Mouse (Mus musculus) forebrain, embryonic 11.5 days (tissue): ENCODE results near the gene Foxr1. TPM values are rescaled to one million over a fixed set of nuclear protein-coding genes. Genes with fewer than 3 reads are reported as not detected.

Source experiments
- ATAC-seq: fragments of 200-750 bp; cut with Nextera tagmentation; replicated peaks from 2 replicates; pipeline ENCODE4 v1.8.0; 2017; ENCODE audit warnings: moderate TSS enrichment; ENCODE audit not compliant: low FRiP score
- DNase-seq: peaks from one replicate; pipeline ENCODE4 v3.0.0-alpha.2; 2017; ENCODE audit warnings: low spot score
- H3K27ac ChIP-seq: fragments of 300-500 bp; sonication (generic); 2 replicates; pipeline ENCODE4 v1.5.1; 2014; ENCODE audit warnings: low read depth, low read length
- H3K27me3 ChIP-seq: fragments of 300-500 bp; sonication (generic); 2 replicates; pipeline ENCODE4 v1.6.1; 2014; ENCODE audit warnings: mild to moderate bottlenecking, low read length, mixed read lengths; ENCODE audit not compliant: control insufficient read depth, insufficient read depth
- H3K36me3 ChIP-seq: fragments of 300-500 bp; sonication (generic); 2 replicates; pipeline ENCODE4 v1.6.1; 2014; ENCODE audit warnings: mild to moderate bottlenecking, low read length, moderate library complexity, mixed read lengths; ENCODE audit not compliant: control insufficient read depth, insufficient read depth
- H3K4me1 ChIP-seq: fragments of 300-500 bp; sonication (generic); replicated peaks from 2 replicates; pipeline ENCODE4 v1.6.1; 2014; ENCODE audit warnings: low read length, mixed read lengths; ENCODE audit not compliant: control insufficient read depth, insufficient read depth
- H3K4me2 ChIP-seq: fragments of 300-500 bp; sonication (generic); 2 replicates; pipeline ENCODE4 v1.6.1; 2014; ENCODE audit warnings: low read depth, mild to moderate bottlenecking, low read length, moderate library complexity, mixed read lengths; ENCODE audit not compliant: severe bottlenecking
- H3K4me3 ChIP-seq: fragments of 300-500 bp; sonication (generic); 2 replicates; pipeline ENCODE4 v1.5.1; 2014; ENCODE audit warnings: low read depth, low read length
- H3K9ac ChIP-seq: fragments of 300-500 bp; sonication (generic); 2 replicates; pipeline ENCODE4 v1.6.1; 2014; ENCODE audit warnings: low read length
- H3K9me3 ChIP-seq: fragments of 300-500 bp; sonication (generic); 2 replicates; pipeline ENCODE4 v1.6.1; 2016; ENCODE audit warnings: low read length, mixed read lengths; ENCODE audit not compliant: control insufficient read depth
- WGBS: fragments of 180-500 bp; shearing (Covaris S2); extraction: QIAGEN DNeasy Blood & Tissue Kit; methylation state at CpG from one replicate; pipeline ENCODE4 v1.1.7; 2014; 5-methylcytosine and 5-hydroxymethylcytosine counted together
- polyA plus RNA-seq: library from polyadenylated mRNA; unstranded; fragments of >200 nt; fragmentation: Nextera tagmentation; extraction: Ambion mirVana; gene quantifications from 2 replicates; pipeline ENCODE4 v1.2.1, GENCODE M21; 2014

Foxr1 gene
- polyA plus RNA-seq, 1 experiment from 2014 or later: not detected

- peak; percentile 68 for ATAC-seq
Observed at GRCm38 (mm10) chr9:44478959-44479605, 38.1 kb upstream of the Foxr1 start.

GRCm38 (mm10) chr9:44478229-44478921 lies 37.4 kb upstream of the Foxr1 start:
- Histone ChIP-seq H3K27me3 (no peaks in the 10 kb centered on the region), H3K9me3 (no peaks in the 10 kb centered on the region), H3K4me2 (peak overlapping the region; percentile 99), H3K4me3 (peak overlapping the region; percentile 65), H3K4me1 (peaks cover 7% of the 10 kb centered on the region; the same call in 1 of the 2 replicates), H3K36me3 (no peaks in the 10 kb centered on the region), H3K27ac (peak overlapping the region; percentile 97), H3K9ac (peak overlapping the region; percentile 80)
- DNase-seq: peak; percentile 92
- WGBS: 1% methylated on average over 21 of the region's 27 CpGs
- peak; percentile 66 for ATAC-seq

More at GRCm38 (mm10) chr9:44478959-44479605, 38.1 kb upstream of the Foxr1 start:
- H3K9me3 ChIP-seq: no peaks in the 10 kb centered on the region
- H3K4me1 ChIP-seq: peaks cover 10% of the 10 kb centered on the region; the same call in 1 of the 2 replicates
- WGBS: 1% methylated on average over 29 of the region's 29 CpGs
- peak overlapping the region; percentile 65 for H3K4me3 ChIP-seq
- H3K27ac ChIP-seq: peak overlapping the region; percentile 97
- H3K27me3 ChIP-seq: no peaks in the 10 kb centered on the region
- no peak for DNase-seq
- H3K36me3 ChIP-seq: no peaks in the 10 kb centered on the region
- peak overlapping the region; percentile 80 for H3K9ac ChIP-seq
- H3K4me2 ChIP-seq: peak overlapping the region; percentile 99

- peak overlapping the region; percentile 99 for H3K4me2 ChIP-seq
- peak overlapping the region; percentile 97; the same call in 1 of the 2 replicates for H3K27ac ChIP-seq
- DNase-seq (no peak), ATAC-seq (no peak; the same call in 1 of the 2 replicates)
- peaks cover 7% of the 10 kb centered on the region; the same call in 1 of the 2 replicates for H3K4me1 ChIP-seq
- H3K27me3 ChIP-seq: no peaks in the 10 kb centered on the region
- 7% methylated on average over 24 of the region's 24 CpGs for WGBS
- H3K9ac ChIP-seq: peak overlapping the region; percentile 51
- no peaks in the 10 kb centered on the region for H3K9me3 ChIP-seq
- H3K36me3 ChIP-seq: no peaks in the 10 kb centered on the region
- H3K4me3 ChIP-seq: peak overlapping the region; percentile 65
Observed at GRCm38 (mm10) chr9:44477339-44478228, 36.6 kb upstream of the Foxr1 start.

GRCm38 (mm10) chr9:44475936-44476335 lies 35.0 kb upstream of the Foxr1 start:
- no peaks in the 10 kb centered on the region for H3K9me3 ChIP-seq
- no peaks in the 10 kb centered on the region for H3K36me3 ChIP-seq
- peaks cover 7% of the 10 kb centered on the region; the same call in 1 of the 2 replicates for H3K4me1 ChIP-seq
- no peaks in the 10 kb centered on the region for H3K27me3 ChIP-seq
- H3K4me3 ChIP-seq: no peak overlapping the region
- ATAC-seq (no peak), DNase-seq (no peak)
- no peak overlapping the region for H3K4me2 ChIP-seq
- 85% methylated on average over 3 of the region's 3 CpGs for WGBS
- H3K9ac ChIP-seq: no peak overlapping the region
- no peak overlapping the region for H3K27ac ChIP-seq

GRCm38 (mm10) chr9:44474327-44474726 lies 33.4 kb upstream of the Foxr1 start:
- Histone ChIP-seq H3K4me2 (no peak overlapping the region), H3K9me3 (no peaks in the 10 kb centered on the region), H3K4me1 (peaks cover 7% of the 10 kb centered on the region; the same call in 1 of the 2 replicates), H3K36me3 (no peaks in the 10 kb centered on the region), H3K9ac (no peak overlapping the region), H3K27me3 (no peaks in the 10 kb centered on the region), H3K4me3 (no peak overlapping the region), H3K27ac (no peak overlapping the region)
- 47% methylated on average over 1 of the region's 1 CpGs for WGBS
- DNase-seq: no peak
- no peak for ATAC-seq

GRCm38 (mm10) chr9:44473184-44473583 lies 32.2 kb upstream of the Foxr1 start:
- Histone ChIP-seq H3K27me3 (no peaks in the 10 kb centered on the region), H3K36me3 (no peaks in the 10 kb centered on the region), H3K27ac (no peak overlapping the region), H3K4me3 (no peak overlapping the region), H3K4me1 (peaks cover 6% of the 10 kb centered on the region; the same call in 1 of the 2 replicates), H3K9ac (no peak overlapping the region), H3K9me3 (no peaks in the 10 kb centered on the region), H3K4me2 (no peak overlapping the region)
- WGBS: 63% methylated on average over 3 of the region's 3 CpGs
- ATAC-seq (no peak), DNase-seq (no peak)

- Histone ChIP-seq H3K9me3 (no peaks in the 10 kb centered on the region), H3K4me3 (no peak overlapping the region), H3K27ac (no peak overlapping the region), H3K36me3 (no peaks in the 10 kb centered on the region), H3K4me1 (no peaks in the 10 kb centered on the region), H3K9ac (no peak overlapping the region), H3K4me2 (no peak overlapping the region), H3K27me3 (no peaks in the 10 kb centered on the region)
- 62% methylated on average over 2 of the region's 2 CpGs for WGBS
- no peak for DNase-seq
- ATAC-seq: no peak
Observed at GRCm38 (mm10) chr9:44468800-44469199, 27.9 kb upstream of the Foxr1 start.

- ATAC-seq (no peak), DNase-seq (no peak)
- H3K9ac ChIP-seq: no peak overlapping the region; the same call in 1 of the 2 replicates
- H3K4me2 ChIP-seq: no peak overlapping the region
- WGBS: 67% methylated on average over 7 of the region's 7 CpGs
- H3K9me3 ChIP-seq: no peaks in the 10 kb centered on the region
- H3K27me3 ChIP-seq: no peaks in the 10 kb centered on the region
- H3K27ac ChIP-seq: no peak overlapping the region
- H3K4me3 ChIP-seq: no peak overlapping the region
- H3K4me1 ChIP-seq: no peaks in the 10 kb centered on the region
- no peaks in the 10 kb centered on the region for H3K36me3 ChIP-seq
Observed at GRCm38 (mm10) chr9:44468224-44468623, 27.3 kb upstream of the Foxr1 start.
